Mouse (Mus musculus) kidney, adult 2 months (tissue): ENCODE measurements around the gene Ablim1.

Experiments
- CTCF ChIP-seq: fragments of 200-500 bp; conservative IDR thresholded peaks from 2 replicates; pipeline ENCODE4 v1.5.1; 2011; ENCODE audit warnings: low read depth, mild to moderate bottlenecking, control low read depth, low read length, moderate library complexity, mixed read lengths; ENCODE audit not compliant: insufficient read depth, insufficient read length
- POLR2A ChIP-seq: fragments of 200-500 bp; IDR thresholded peaks from one replicate; pipeline ENCODE4 v1.6.1; 2011; ENCODE audit warnings: low read depth, low read length, control low read depth

- TF ChIP-seq CTCF (no peak), POLR2A (no peak)
These were observed 325.5 kb downstream of the Ablim1 start for GRCm38 (mm10) chr19:56989171-56989570.
